Mouse (Mus musculus) liver, adult 2 months (tissue): ENCODE results near the gene Gm20388. TPM values are rescaled to one million over a fixed set of nuclear protein-coding genes. Genes with fewer than 3 reads are reported as not detected.

ENCODE experiments used
- DNase-seq: peaks from one replicate; pipeline ENCODE4 v3.0.0-alpha.2; 2011; ENCODE audit warnings: low read depth, low spot score; ENCODE audit errors: extremely low read depth
- H3K27ac ChIP-seq: fragments of 200-500 bp; replicated peaks from 2 replicates; pipeline ENCODE4 v1.5.1; 2012; ENCODE audit warnings: low read depth, mild to moderate bottlenecking, control low read depth, inconsistent platforms, low read length; ENCODE audit not compliant: insufficient read depth
- H3K27me3 ChIP-seq: fragments of 200-500 bp; 2 replicates; pipeline ENCODE4 v1.6.1; 2012; ENCODE audit warnings: mild to moderate bottlenecking, moderate library complexity, low read length, inconsistent platforms; ENCODE audit not compliant: control insufficient read depth, insufficient read depth
- H3K36me3 ChIP-seq: fragments of 200-500 bp; 2 replicates; pipeline ENCODE4 v1.6.1; 2012; ENCODE audit warnings: low read length, inconsistent platforms; ENCODE audit not compliant: control insufficient read depth, insufficient read depth
- H3K4me1 ChIP-seq: fragments of 200-500 bp; 2 replicates; pipeline ENCODE4 v1.6.1; 2011; ENCODE audit warnings: low read length; ENCODE audit not compliant: control insufficient read depth, insufficient read depth
- H3K4me3 ChIP-seq: fragments of 200-500 bp; 2 replicates; pipeline ENCODE4 v1.5.1; 2011; ENCODE audit warnings: low read depth, mild to moderate bottlenecking, control low read depth, low read length, moderate library complexity; ENCODE audit not compliant: insufficient read depth
- H3K79me2 ChIP-seq: fragments of 200-500 bp; 2 replicates; pipeline ENCODE4 v1.6.1; 2012; ENCODE audit warnings: inconsistent platforms, mild to moderate bottlenecking, low read length, moderate library complexity; ENCODE audit not compliant: control insufficient read depth, insufficient read depth
- H3K9ac ChIP-seq: fragments of 200-500 bp; 2 replicates; pipeline ENCODE4 v1.6.1; 2012; ENCODE audit warnings: low read depth, mild to moderate bottlenecking, control low read depth, inconsistent platforms, low read length
- CTCF ChIP-seq: fragments of 200-500 bp; IDR thresholded peaks from 2 replicates; pipeline ENCODE4 v1.5.1; 2011; ENCODE audit warnings: low read depth, low read length, control low read depth
- POLR2A ChIP-seq: fragments of 200-500 bp; IDR thresholded peaks from 2 replicates; pipeline ENCODE4 v1.6.1; 2011; ENCODE audit warnings: low read length, control low read depth; ENCODE audit not compliant: insufficient read depth; ENCODE audit errors: extremely low read depth
- WGBS: fragments of 180-500 bp; shearing (Covaris S2); methylation state at CpG from one replicate; pipeline ENCODE4 v1.1.7; 2018; 5-methylcytosine and 5-hydroxymethylcytosine counted together
- polyA plus RNA-seq: library from polyadenylated mRNA; depleted of rRNA; stranded (reverse); fragments of >200 nt; gene quantifications from 2 replicates; pipeline ENCODE4 v1.2.3, GENCODE M21; 2012
- total RNA-seq: library from RNA; depleted of rRNA; stranded (reverse); fragments of >200 nt; gene quantifications from 2 replicates; pipeline ENCODE4 v1.2.3, GENCODE M21; 2014

Gene Gm20388
- total and polyA plus RNA-seq, 2 experiments = 6.4 to 19.9 TPM

DNA sequence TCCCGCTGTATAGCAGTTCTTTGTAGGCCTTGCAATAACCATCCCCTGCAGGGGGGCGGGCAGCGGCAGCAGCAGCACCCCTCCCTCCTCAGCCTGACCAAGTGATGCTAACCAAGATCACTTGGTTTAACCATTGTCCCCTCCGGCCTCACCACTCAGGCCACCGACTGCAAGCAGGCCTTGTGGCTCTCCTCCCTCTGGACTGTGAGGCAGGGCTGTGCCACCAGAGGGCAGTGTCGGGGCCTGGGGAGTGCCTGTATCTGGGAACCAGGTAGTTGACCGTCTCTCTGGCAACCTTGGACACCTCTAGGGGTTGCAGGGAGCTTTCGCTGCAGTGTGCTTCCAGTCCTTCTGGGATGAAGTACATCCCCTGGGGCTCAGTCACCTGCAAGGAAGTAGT lies 2252.4 kb downstream of the Gm20388 start:
- no peaks in the 10 kb centered on the region for H3K36me3 ChIP-seq
- no peak for TF ChIP-seq POLR2A
- TF ChIP-seq CTCF = peak; percentile 96
- H3K4me3 ChIP-seq = no peak overlapping the region
- no peak overlapping the region for H3K9ac ChIP-seq
- no peaks in the 10 kb centered on the region for H3K4me1 ChIP-seq
- H3K27ac ChIP-seq = no peak overlapping the region
- no peaks in the 10 kb centered on the region for H3K79me2 ChIP-seq
- peak; percentile 40 for DNase-seq
- no peaks in the 10 kb centered on the region for H3K27me3 ChIP-seq
- 32% methylated on average over 8 of the region's 8 CpGs for WGBS

DNA sequence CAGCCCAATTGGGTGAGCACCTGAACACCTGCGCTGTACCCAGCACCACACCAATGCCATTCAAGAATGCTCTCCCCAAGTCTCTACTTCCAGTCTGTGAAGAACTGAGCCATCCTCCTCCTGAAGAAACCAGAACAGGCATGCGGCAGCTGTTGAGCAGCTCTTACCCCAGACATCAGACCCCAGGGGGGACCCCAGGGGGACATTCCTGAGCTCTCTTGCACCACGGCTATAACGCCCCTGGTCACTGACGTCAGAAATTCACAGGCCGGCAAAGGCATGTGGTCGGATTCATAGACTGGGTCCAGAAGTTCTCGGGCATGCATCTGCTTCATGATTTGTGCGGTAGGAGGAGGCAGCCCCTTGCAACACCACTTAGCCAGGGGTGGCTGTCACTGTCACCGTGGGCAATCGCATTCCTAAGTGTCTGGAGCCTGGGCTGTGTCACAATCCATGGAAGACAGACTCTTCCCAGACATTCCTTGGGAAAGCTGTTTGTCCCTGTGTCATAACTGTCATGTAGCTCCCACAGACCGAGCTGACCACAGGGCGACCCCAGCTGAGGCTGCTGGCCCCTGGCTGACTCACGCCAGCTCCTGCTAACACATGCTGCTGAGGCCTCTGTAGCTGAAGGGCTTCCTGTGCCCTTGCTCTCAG lies 2256.7 kb downstream of the Gm20388 start:
- H3K27ac ChIP-seq = no peak overlapping the region
- no peaks in the 10 kb centered on the region for H3K27me3 ChIP-seq
- H3K4me3 ChIP-seq = no peak overlapping the region
- no peaks in the 10 kb centered on the region for H3K36me3 ChIP-seq
- no peaks in the 10 kb centered on the region for H3K4me1 ChIP-seq
- no peak overlapping the region for H3K9ac ChIP-seq
- TF ChIP-seq POLR2A = no peak
- TF ChIP-seq CTCF = no peak
- H3K79me2 ChIP-seq = no peaks in the 10 kb centered on the region
- no peak for DNase-seq
- WGBS = 83% methylated on average over 14 of the region's 14 CpGs

DNA sequence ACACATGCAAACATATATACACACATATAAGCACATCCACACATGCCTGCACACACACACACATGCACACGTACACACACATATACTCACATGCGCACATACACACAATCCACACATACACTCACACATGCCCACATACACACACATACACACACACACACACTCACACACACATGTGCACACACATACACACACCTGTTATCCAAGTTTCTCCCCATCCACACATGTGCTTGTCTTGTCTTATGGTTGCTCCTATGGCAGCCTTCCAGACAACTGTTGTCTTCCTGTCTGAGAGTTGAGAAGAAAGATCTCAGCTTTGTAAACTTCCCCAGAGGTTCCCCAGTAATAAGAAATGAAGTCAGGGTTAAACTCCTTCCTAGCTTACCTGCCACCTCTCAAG lies 2258.8 kb downstream of the Gm20388 start:
- TF ChIP-seq CTCF (no peak), POLR2A (no peak)
- WGBS = 95% methylated on average over 2 of the region's 2 CpGs
- H3K4me3 ChIP-seq = no peak overlapping the region

DNA sequence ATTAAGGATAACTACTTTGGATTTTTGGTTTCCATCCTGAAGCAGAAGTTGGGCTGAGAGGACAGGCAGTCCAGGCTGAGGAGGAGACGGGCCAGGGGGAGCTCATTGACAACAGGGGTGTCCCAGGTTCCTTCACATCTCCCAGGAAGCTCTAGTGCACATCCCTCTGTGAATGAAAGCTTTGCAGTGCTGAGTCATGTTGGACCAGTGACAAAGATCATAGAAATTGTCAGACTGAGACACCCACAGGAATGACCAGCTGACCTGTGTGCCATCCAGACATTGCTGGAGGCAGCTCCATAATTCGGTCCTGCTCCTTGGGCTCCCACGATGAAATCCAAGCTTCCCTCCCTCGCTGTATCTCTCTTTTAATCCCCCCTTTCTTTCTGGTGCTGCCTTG lies 2261.2 kb downstream of the Gm20388 start:
- Histone ChIP-seq H3K4me3 (no peak overlapping the region), H3K79me2 (no peaks in the 10 kb centered on the region), H3K27ac (no peak overlapping the region), H3K4me1 (peaks cover 4% of the 10 kb centered on the region), H3K27me3 (no peaks in the 10 kb centered on the region), H3K36me3 (no peaks in the 10 kb centered on the region), H3K9ac (no peak overlapping the region)
- WGBS = 87% methylated on average over 4 of the region's 4 CpGs
- TF ChIP-seq CTCF (no peak), POLR2A (no peak)
- no peak for DNase-seq

More for the DNA sequence above, 2258.8 kb downstream of the Gm20388 start:
- Histone ChIP-seq H3K79me2 (no peaks in the 10 kb centered on the region), H3K27me3 (no peaks in the 10 kb centered on the region), H3K4me1 (peaks cover 1% of the 10 kb centered on the region), H3K36me3 (no peaks in the 10 kb centered on the region), H3K9ac (no peak overlapping the region), H3K27ac (no peak overlapping the region)
- no peak for DNase-seq

DNA sequence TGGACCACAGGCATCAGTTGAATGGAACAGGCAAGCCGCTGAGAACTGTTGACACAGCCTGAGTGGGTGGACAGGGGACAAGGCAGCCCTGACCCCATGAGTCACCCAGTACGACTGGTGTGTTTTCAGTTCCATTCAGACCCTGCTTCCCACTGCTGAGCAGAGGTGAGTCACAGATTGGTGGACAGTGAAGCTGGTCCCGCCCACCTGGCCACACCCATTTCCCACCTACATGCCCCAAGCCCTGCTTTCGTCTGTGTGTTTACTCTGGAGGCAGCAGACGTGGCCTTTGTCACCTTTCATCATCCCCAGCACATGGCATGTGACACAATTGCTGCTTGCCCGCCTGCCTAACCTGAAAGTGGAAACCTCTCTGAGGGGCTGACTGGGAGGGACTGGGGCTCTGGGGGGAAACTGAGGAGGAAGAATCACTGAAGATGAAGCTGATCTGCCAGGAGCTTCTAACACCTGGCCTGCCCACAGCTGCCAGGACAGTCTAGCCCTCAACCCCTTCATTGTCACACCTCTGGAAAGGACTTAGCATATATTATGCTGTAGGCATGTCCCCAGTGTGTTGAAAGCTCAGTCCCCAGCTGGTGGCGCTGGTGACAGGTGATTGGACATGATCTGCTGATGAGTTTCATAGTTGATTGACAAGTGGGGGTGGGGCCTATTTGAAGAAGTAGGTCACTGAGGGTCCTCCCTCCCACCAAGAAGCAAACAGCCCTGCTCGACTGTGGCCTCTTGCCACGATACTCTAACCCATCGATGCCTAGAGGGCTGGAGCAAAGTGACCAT lies 2263.7 kb downstream of the Gm20388 start:
- WGBS = 13% methylated on average over 10 of the region's 10 CpGs
- no peak overlapping the region for H3K27ac ChIP-seq
- peak; percentile 82 for DNase-seq

DNA sequence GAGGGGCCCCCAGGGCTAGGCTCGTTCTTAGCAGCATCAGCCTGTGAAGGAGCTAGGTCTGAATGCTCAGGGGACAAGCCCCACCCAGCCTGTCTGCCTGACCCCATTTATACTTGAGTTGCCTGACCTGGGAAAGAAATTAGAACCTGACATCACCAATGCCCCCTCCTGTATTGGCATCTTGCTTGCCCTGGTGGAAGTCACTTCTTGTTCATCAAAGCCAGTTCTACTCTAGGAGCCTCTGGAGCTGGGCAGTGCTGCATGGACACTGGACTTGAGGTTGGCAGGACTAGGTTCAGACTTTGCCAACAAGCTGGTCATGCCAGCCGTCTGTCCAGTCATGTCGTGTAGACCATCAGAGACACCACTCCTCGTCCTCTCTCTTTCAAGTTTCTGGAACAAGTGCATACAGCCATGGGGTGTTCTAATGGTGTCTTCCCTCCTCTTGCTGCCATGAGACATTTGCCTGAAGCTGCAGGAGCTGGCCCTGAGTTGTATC lies 2267.8 kb downstream of the Gm20388 start:
- no peaks in the 10 kb centered on the region for H3K36me3 ChIP-seq
- DNase-seq = peak; percentile 44
- no peak for TF ChIP-seq CTCF
- TF ChIP-seq POLR2A = no peak
- H3K9ac ChIP-seq = no peak overlapping the region
- no peaks in the 10 kb centered on the region for H3K27me3 ChIP-seq
- H3K4me1 ChIP-seq = peaks cover 4% of the 10 kb centered on the region
- WGBS = 52% methylated on average over 4 of the region's 4 CpGs
- H3K79me2 ChIP-seq = no peaks in the 10 kb centered on the region
- no peak overlapping the region for H3K27ac ChIP-seq
- H3K4me3 ChIP-seq = no peak overlapping the region

More for the DNA sequence above, 2263.7 kb downstream of the Gm20388 start:
- Histone ChIP-seq H3K36me3 (no peaks in the 10 kb centered on the region), H3K79me2 (no peaks in the 10 kb centered on the region), H3K4me3 (no peak overlapping the region), H3K9ac (no peak overlapping the region), H3K4me1 (peaks cover 4% of the 10 kb centered on the region), H3K27me3 (no peaks in the 10 kb centered on the region)
- TF ChIP-seq CTCF (peak; percentile 33; the same call in 1 of the 2 replicates), POLR2A (no peak)
